Mouse (Mus musculus) C2C12 (cell line): Measurements from ENCODE around the gene Tsen2. TPM values are rescaled to one million over a fixed set of nuclear protein-coding genes. Genes with fewer than 3 reads are reported as not detected.

Experiments used
- H3K27me3 ChIP-seq: one replicate; pipeline ENCODE4 v1.6.1; 2011; ENCODE audit not compliant: control insufficient read depth, insufficient read depth, insufficient read length
- H3K36me3 ChIP-seq: one replicate; pipeline ENCODE4 v1.6.1; 2011; ENCODE audit not compliant: control insufficient read depth, insufficient read depth
- H3K4me3 ChIP-seq: one replicate; pipeline ENCODE4 v1.5.1; 2011; ENCODE audit warnings: mild to moderate bottlenecking, control low read depth; ENCODE audit not compliant: poor library complexity, insufficient read depth, severe bottlenecking
- H3K79me2 ChIP-seq: one replicate; pipeline ENCODE4 v1.6.1; 2011; ENCODE audit not compliant: control insufficient read depth, insufficient read depth
- H3K79me3 ChIP-seq: one replicate; pipeline ENCODE4 v1.6.1; 2011; ENCODE audit warnings: low read depth, control low read depth
- H3ac ChIP-seq: one replicate; pipeline ENCODE3; 2011; ENCODE audit warnings: low read depth; ENCODE audit not compliant: control insufficient read depth, insufficient read length
- CEBPB ChIP-seq: IDR thresholded peaks from one replicate; pipeline ENCODE4 v1.6.1; 2011; ENCODE audit warnings: low read depth, mild to moderate bottlenecking, control low read depth, moderate library complexity
- CTCF ChIP-seq: IDR thresholded peaks from one replicate; pipeline ENCODE4 v1.5.1; 2011; ENCODE audit not compliant: control insufficient read depth, insufficient read depth, insufficient read length
- FOSL1 ChIP-seq: IDR thresholded peaks from one replicate; pipeline ENCODE4 v1.8.0; 2011; ENCODE audit warnings: mild to moderate bottlenecking, low read length; ENCODE audit not compliant: poor library complexity, insufficient read depth, severe bottlenecking
- MAX ChIP-seq: IDR thresholded peaks from one replicate; pipeline ENCODE4 v1.6.1; 2011; ENCODE audit warnings: mild to moderate bottlenecking, control low read depth
- MYOD1 ChIP-seq: IDR thresholded peaks from one replicate; pipeline ENCODE4 v1.6.1; 2011; ENCODE audit warnings: low read depth; ENCODE audit not compliant: control insufficient read depth, insufficient read length
- MYOG ChIP-seq: IDR thresholded peaks from one replicate; pipeline ENCODE4 v1.6.1; 2011; ENCODE audit not compliant: control insufficient read depth, insufficient read length; ENCODE audit errors: extremely low read depth
- USF1 ChIP-seq: IDR thresholded peaks from one replicate; pipeline ENCODE4 v1.6.1; 2011; ENCODE audit warnings: low read depth, mild to moderate bottlenecking, control low read depth, moderate library complexity
- polyA plus RNA-seq: library from polyadenylated mRNA; unstranded; fragments of >200 nt; fragmentation: generic; extraction: Trizol; gene quantifications from one replicate; pipeline ENCODE4 v1.2.1, GENCODE M21; 2012; ENCODE audit warnings: missing spikeins

Tsen2 gene
- polyA plus RNA-seq, 1 experiment = 16.8 TPM

- peaks cover 16% of the 10 kb centered on the region for H3K36me3 ChIP-seq
- TF ChIP-seq CTCF = no peak
- no peak for TF ChIP-seq USF1
- TF ChIP-seq MYOD1 = no peak
- TF ChIP-seq MAX = no peak
- no peak for TF ChIP-seq CEBPB
- H3K4me3 ChIP-seq = no peak overlapping the region
- no peaks in the 10 kb centered on the region for H3K27me3 ChIP-seq
- H3K79me3 ChIP-seq = peaks cover 13% of the 10 kb centered on the region
- H3ac ChIP-seq = no peak overlapping the region
- peaks cover 41% of the 10 kb centered on the region for H3K79me2 ChIP-seq
These were observed 63.0 kb downstream of the Tsen2 start for GRCm38 (mm10) chr6:115607429-115607828.

DNA sequence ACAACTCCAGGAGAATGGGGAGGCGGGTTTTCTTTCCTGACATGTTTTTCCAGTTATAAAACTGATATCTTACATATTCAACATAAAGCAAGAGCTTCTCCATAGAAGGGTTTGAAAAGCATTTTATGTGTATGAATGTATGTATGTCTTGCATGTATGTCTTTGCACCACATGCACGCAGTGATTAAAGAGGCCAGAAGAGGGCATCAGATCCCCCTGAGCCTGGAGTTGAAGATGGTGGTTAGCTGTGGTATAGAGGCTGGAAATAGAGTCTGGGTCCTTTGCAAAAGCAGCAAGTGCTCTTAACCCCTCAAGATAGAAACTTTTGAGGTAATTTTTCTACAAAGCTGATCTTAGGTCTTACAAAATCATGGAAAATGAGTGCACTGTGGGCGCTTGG, 64.7 kb downstream of the Tsen2 start:
- H3K79me2 ChIP-seq = peaks cover 27% of the 10 kb centered on the region
- H3ac ChIP-seq = no peak overlapping the region
- H3K4me3 ChIP-seq = no peak overlapping the region
- TF ChIP-seq MYOD1 (no peak), USF1 (no peak), MAX (no peak), CEBPB (no peak), MYOG (no peak), FOSL1 (no peak), CTCF (no peak)
- H3K27me3 ChIP-seq = no peaks in the 10 kb centered on the region
- H3K79me3 ChIP-seq = peaks cover 3% of the 10 kb centered on the region
- peaks cover 31% of the 10 kb centered on the region for H3K36me3 ChIP-seq

GRCm38 (mm10) chr6:115610301-115610700, 65.8 kb downstream of the Tsen2 start:
- Histone ChIP-seq H3K27me3 (no peaks in the 10 kb centered on the region), H3K36me3 (peaks cover 40% of the 10 kb centered on the region), H3K79me3 (peaks cover 3% of the 10 kb centered on the region), H3K4me3 (no peak overlapping the region), H3K79me2 (peaks cover 26% of the 10 kb centered on the region), H3ac (no peak overlapping the region)
- TF ChIP-seq MYOD1 (no peak), CTCF (no peak), CEBPB (no peak), MAX (no peak), MYOG (no peak), FOSL1 (no peak), USF1 (no peak)

DNA sequence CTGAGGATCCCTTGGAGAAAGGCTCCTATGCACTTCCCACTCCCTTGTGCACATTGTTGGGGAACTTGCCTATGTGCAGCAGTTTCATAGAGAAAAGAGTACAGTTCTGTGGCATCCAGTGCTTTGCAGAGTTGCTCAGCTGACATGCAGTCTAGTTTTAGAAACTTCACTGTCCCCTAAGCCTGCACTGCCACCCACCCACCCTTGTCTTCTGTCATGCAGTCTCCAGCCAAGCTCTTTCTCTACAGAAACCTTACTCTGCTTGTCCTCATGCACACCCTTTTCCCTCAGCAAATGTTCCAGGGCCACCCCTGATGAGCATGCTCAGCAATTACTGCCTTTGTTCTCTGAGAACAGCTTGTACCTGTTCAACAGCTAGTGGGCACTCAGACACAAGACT, 69.3 kb downstream of the Tsen2 start:
- Histone ChIP-seq H3K79me2 (no peaks in the 10 kb centered on the region), H3K4me3 (no peak overlapping the region)
- TF ChIP-seq CEBPB = no peak
- TF ChIP-seq USF1 = no peak
- TF ChIP-seq MYOG = no peak
- no peak for TF ChIP-seq CTCF
- TF ChIP-seq MAX = no peak

DNA sequence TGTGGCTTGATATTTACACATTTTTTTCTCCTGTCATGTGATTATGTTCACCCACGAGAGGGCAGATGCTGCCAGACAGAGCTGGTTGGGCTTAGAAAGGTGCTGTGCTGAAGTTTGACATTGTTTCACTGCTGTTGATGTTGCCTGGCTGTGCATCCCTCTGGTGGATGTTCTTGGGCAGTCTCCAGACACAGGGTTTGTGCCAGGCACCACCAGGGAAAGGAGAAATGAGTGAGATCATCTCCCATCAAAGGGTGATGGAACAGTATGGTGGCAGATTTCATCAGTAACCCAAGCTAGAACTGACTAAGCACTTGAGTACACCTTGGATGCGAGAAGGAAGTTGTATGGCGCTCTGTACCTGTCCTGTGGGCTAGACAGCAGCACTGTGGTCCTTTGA, 71.5 kb downstream of the Tsen2 start:
- Histone ChIP-seq H3K36me3 (peaks cover 85% of the 10 kb centered on the region), H3K4me3 (no peak overlapping the region), H3K27me3 (no peaks in the 10 kb centered on the region), H3K79me2 (no peaks in the 10 kb centered on the region), H3K79me3 (peaks cover 2% of the 10 kb centered on the region), H3ac (no peak overlapping the region)
- TF ChIP-seq USF1 = no peak
- TF ChIP-seq MAX = no peak
- TF ChIP-seq CEBPB = no peak
- no peak for TF ChIP-seq CTCF
- TF ChIP-seq FOSL1 = no peak
- TF ChIP-seq MYOD1 = no peak
- TF ChIP-seq MYOG = no peak

More for the DNA sequence above, 69.3 kb downstream of the Tsen2 start:
- H3K79me3 ChIP-seq = peaks cover 2% of the 10 kb centered on the region
- no peaks in the 10 kb centered on the region for H3K27me3 ChIP-seq
- no peak overlapping the region for H3ac ChIP-seq
- H3K36me3 ChIP-seq = peaks cover 74% of the 10 kb centered on the region

- H3K4me3 ChIP-seq = no peak overlapping the region
- no peak for TF ChIP-seq CEBPB
- TF ChIP-seq MAX = no peak
- no peak for TF ChIP-seq CTCF
- TF ChIP-seq USF1 = no peak
- peaks cover 2% of the 10 kb centered on the region for H3K79me3 ChIP-seq
- no peaks in the 10 kb centered on the region for H3K79me2 ChIP-seq
- H3K27me3 ChIP-seq = no peaks in the 10 kb centered on the region
- peaks cover 94% of the 10 kb centered on the region for H3K36me3 ChIP-seq
- H3ac ChIP-seq = no peak overlapping the region
These were observed 75.4 kb downstream of the Tsen2 start for GRCm38 (mm10) chr6:115619818-115620217.
